Mouse (Mus musculus): ENCODE measurements at regions not wholly inside any gene's neighbourhood (a gene's known extent, or its start where the extent isn't known, plus 50 kb on each side); places are given as distances from the start of the nearest gene placed in this dataset.

GRCm38 (mm10) chr2:48538668-48539341 lies 275.1 kb upstream of the Acvr2a start:
- H3K27me3 ChIP-seq (replicated peaks; ENCODE audit: control insufficient read depth, insufficient read depth, low read length): no peaks in the 10 kb centered on the region
- no peaks in the 10 kb centered on the region for H3K36me3 ChIP-seq (ENCODE audit: control insufficient read depth, insufficient read depth, low read length)
- 45% methylated on average over 13 of the region's 13 CpGs for WGBS
- DNase-seq: peak; percentile 19
- no peak overlapping the region for H3K4me3 ChIP-seq (ENCODE audit: insufficient read depth, low read depth, low read length)
- peak overlapping the region; percentile 35 for H3K27ac ChIP-seq (ENCODE audit: insufficient read depth, low read depth, low read length)
- no peak for TF ChIP-seq CTCF (conservative IDR thresholded peaks at IDR 0.05; ENCODE audit: insufficient read depth, insufficient read length, low read depth, low read length)
- TF ChIP-seq POLR2A (IDR thresholded peaks at IDR 0.05; ENCODE audit: low read depth, low read length): no peak
- H3K4me1 ChIP-seq (ENCODE audit: control insufficient read depth, insufficient read depth, low read length): no peaks in the 10 kb centered on the region; the same call in 1 of the 2 replicates

- H3K27me3 ChIP-seq (replicated peaks; ENCODE audit: control insufficient read depth, insufficient read depth, low read length): no peaks in the 10 kb centered on the region
- TF ChIP-seq CTCF (conservative IDR thresholded peaks at IDR 0.05; ENCODE audit: insufficient read depth, insufficient read length, low read depth, low read length) (no peak), POLR2A (IDR thresholded peaks at IDR 0.05; ENCODE audit: low read depth, low read length) (no peak)
- H3K4me1 ChIP-seq (ENCODE audit: control insufficient read depth, insufficient read depth, low read length): no peaks in the 10 kb centered on the region; the same call in 1 of the 2 replicates
- H3K27ac ChIP-seq (ENCODE audit: insufficient read depth, low read depth, low read length): peak overlapping the region; percentile 6; the same call in 1 of the 2 replicates
- H3K36me3 ChIP-seq (ENCODE audit: control insufficient read depth, insufficient read depth, low read length): no peaks in the 10 kb centered on the region
- H3K4me3 ChIP-seq (ENCODE audit: insufficient read depth, low read depth, low read length): no peak overlapping the region
- DNase-seq: peak; percentile 85
- WGBS: 61% methylated on average over 4 of the region's 4 CpGs
Observed at GRCm38 (mm10) chr2:48539465-48540055, 274.3 kb upstream of the Acvr2a start.

DNA sequence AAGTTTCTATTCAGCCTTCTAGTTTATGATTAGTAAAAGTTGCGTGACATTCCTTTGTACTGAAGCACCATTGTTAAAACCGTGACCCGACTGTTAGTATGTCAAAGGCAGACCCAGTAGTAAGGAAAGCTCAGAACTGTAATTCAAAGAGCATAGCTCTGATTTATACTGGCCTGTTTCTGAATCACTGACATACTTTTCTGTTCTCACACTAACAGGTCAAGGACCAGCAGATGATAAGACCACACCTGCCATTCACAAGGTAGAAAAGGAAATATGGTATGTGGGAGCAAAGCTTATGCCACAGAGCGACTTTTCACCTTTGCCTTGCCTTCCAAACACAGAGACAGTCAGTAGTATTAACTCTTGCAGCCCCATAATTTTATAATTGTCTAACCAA lies 269.5 kb upstream of the Acvr2a start:
- Histone ChIP-seq H3K36me3 (ENCODE audit: control insufficient read depth, insufficient read depth, low read length) (no peaks in the 10 kb centered on the region), H3K27me3 (replicated peaks; ENCODE audit: control insufficient read depth, insufficient read depth, low read length) (no peaks in the 10 kb centered on the region), H3K4me1 (ENCODE audit: control insufficient read depth, insufficient read depth, low read length) (no peaks in the 10 kb centered on the region; the same call in 1 of the 2 replicates), H3K27ac (ENCODE audit: insufficient read depth, low read depth, low read length) (no peak overlapping the region), H3K4me3 (ENCODE audit: insufficient read depth, low read depth, low read length) (no peak overlapping the region)
- WGBS: 90% methylated on average over 4 of the region's 4 CpGs
- no peak for DNase-seq
- TF ChIP-seq POLR2A (IDR thresholded peaks at IDR 0.05; ENCODE audit: low read depth, low read length): no peak
- no peak for TF ChIP-seq CTCF (conservative IDR thresholded peaks at IDR 0.05; ENCODE audit: insufficient read depth, insufficient read length, low read depth, low read length)

DNA sequence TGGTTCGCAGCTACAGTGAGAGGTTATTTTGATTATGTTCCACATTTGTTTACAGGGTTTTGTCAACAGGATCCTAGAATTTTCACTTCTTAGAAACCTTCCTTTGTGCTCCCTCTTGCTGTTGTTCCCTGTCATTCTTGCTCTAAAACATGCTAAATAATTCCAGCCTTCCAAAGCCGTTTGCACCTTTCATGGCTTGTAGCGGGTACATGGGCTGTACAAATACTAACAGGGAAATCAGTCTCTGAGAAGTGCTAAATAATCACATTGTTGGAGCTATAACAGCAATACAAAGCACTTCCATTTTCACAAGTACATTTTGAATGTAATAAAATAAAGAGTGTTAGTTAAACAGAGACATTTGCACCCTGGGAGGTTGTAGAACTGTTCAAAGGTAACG lies 268.8 kb upstream of the Acvr2a start:
- no peak for TF ChIP-seq CTCF (conservative IDR thresholded peaks at IDR 0.05; ENCODE audit: insufficient read depth, insufficient read length, low read depth, low read length)
- TF ChIP-seq POLR2A (IDR thresholded peaks at IDR 0.05; ENCODE audit: low read depth, low read length): no peak
- no peak for DNase-seq
- Histone ChIP-seq H3K36me3 (ENCODE audit: control insufficient read depth, insufficient read depth, low read length) (no peaks in the 10 kb centered on the region), H3K27me3 (replicated peaks; ENCODE audit: control insufficient read depth, insufficient read depth, low read length) (no peaks in the 10 kb centered on the region), H3K4me3 (ENCODE audit: insufficient read depth, low read depth, low read length) (no peak overlapping the region), H3K27ac (ENCODE audit: insufficient read depth, low read depth, low read length) (no peak overlapping the region), H3K4me1 (ENCODE audit: control insufficient read depth, insufficient read depth, low read length) (no peaks in the 10 kb centered on the region; the same call in 1 of the 2 replicates)
- 81% methylated on average over 4 of the region's 4 CpGs for WGBS

GRCm38 (mm10) chr2:48545679-48546078 lies 268.2 kb upstream of the Acvr2a start:
- Histone ChIP-seq H3K36me3 (ENCODE audit: control insufficient read depth, insufficient read depth, low read length) (no peaks in the 10 kb centered on the region), H3K4me3 (ENCODE audit: insufficient read depth, low read depth, low read length) (no peak overlapping the region), H3K4me1 (ENCODE audit: control insufficient read depth, insufficient read depth, low read length) (no peaks in the 10 kb centered on the region), H3K27ac (ENCODE audit: insufficient read depth, low read depth, low read length) (no peak overlapping the region), H3K27me3 (replicated peaks; ENCODE audit: control insufficient read depth, insufficient read depth, low read length) (no peaks in the 10 kb centered on the region)
- TF ChIP-seq CTCF (conservative IDR thresholded peaks at IDR 0.05; ENCODE audit: insufficient read depth, insufficient read length, low read depth, low read length) (no peak), POLR2A (IDR thresholded peaks at IDR 0.05; ENCODE audit: low read depth, low read length) (no peak)
- DNase-seq: no peak
- WGBS: 82% methylated on average over 4 of the region's 4 CpGs

DNA sequence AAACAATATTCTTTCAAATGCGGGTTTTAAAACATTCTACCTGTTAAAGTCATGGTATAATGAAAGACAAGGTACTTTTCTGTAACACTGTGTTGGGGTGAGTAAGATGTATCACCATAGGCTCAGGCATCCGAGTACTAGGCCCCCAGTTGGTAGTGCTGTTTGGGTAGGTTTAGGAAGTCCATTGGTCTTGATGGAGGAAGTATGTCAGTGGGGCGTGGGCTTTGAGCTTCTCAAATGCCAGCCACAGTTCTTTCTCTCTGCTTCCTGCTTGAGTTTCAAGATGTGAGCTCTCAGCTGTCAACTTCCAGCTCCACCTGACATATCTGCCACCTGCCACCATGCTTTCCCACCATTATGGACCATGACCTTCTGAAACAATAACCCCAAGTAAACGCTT lies 267.7 kb upstream of the Acvr2a start:
- 89% methylated on average over 4 of the region's 4 CpGs for WGBS
- no peak for DNase-seq
- Histone ChIP-seq H3K27me3 (replicated peaks; ENCODE audit: control insufficient read depth, insufficient read depth, low read length) (no peaks in the 10 kb centered on the region), H3K27ac (ENCODE audit: insufficient read depth, low read depth, low read length) (no peak overlapping the region), H3K4me3 (ENCODE audit: insufficient read depth, low read depth, low read length) (no peak overlapping the region), H3K36me3 (ENCODE audit: control insufficient read depth, insufficient read depth, low read length) (no peaks in the 10 kb centered on the region), H3K4me1 (ENCODE audit: control insufficient read depth, insufficient read depth, low read length) (no peaks in the 10 kb centered on the region)
- TF ChIP-seq POLR2A (IDR thresholded peaks at IDR 0.05; ENCODE audit: low read depth, low read length) (no peak), CTCF (conservative IDR thresholded peaks at IDR 0.05; ENCODE audit: insufficient read depth, insufficient read length, low read depth, low read length) (no peak)

- DNase-seq: no peak
- Histone ChIP-seq H3K27ac (ENCODE audit: insufficient read depth, low read depth, low read length) (no peak overlapping the region), H3K4me1 (ENCODE audit: control insufficient read depth, insufficient read depth, low read length) (no peaks in the 10 kb centered on the region), H3K27me3 (replicated peaks; ENCODE audit: control insufficient read depth, insufficient read depth, low read length) (no peaks in the 10 kb centered on the region), H3K4me3 (ENCODE audit: insufficient read depth, low read depth, low read length) (no peak overlapping the region), H3K36me3 (ENCODE audit: control insufficient read depth, insufficient read depth, low read length) (no peaks in the 10 kb centered on the region)
- no peak for TF ChIP-seq POLR2A (IDR thresholded peaks at IDR 0.05; ENCODE audit: low read depth, low read length)
- TF ChIP-seq CTCF (conservative IDR thresholded peaks at IDR 0.05; ENCODE audit: insufficient read depth, insufficient read length, low read depth, low read length): no peak
- 70% methylated on average over 3 of the region's 3 CpGs for WGBS
Observed at GRCm38 (mm10) chr2:48556600-48556999, 257.3 kb upstream of the Acvr2a start.
